Mouse (Mus musculus) cerebellum, postnatal 4 days (tissue): ENCODE measurements around the gene Stac3.

Source experiments
- DNase-seq, 2 experiments: peaks; one replicate each; pipeline ENCODE4 v3.0.0; 2022; ENCODE audit warnings: low spot score in 2 of 2, mixed read lengths in 1 of 2

The Stac3 gene

DNA sequence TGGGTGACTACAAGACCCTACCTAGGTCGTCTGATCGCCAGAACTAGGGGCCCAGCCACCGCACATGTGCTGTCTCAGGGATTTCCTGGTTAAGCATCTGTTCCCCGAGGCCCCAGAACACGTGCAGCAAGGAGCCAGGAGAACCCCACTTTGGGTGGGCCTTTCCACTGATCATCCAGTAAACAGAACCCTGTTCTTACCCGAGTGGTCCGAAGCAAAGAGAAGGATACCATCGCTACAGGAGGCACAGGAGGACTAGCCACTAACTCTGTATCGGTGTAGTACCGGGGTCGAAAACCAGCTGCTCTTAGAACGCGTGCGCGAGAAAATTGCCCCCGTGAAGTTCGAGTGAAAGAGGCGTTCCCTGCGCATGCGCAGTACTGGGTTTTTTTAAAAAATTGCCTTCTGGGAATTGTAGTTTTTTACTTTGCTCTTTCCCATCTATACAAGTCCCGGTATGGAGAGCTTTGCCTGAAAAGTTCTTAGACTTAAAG is 20.6 kb downstream of the Stac3 start, which contains the start of gene Shmt2:
Gene Shmt2 (minus strand): TSS at position 357 of the 494 bp plus-strand sequence.
- peak; percentile 64 to 85 for DNase-seq

DNA sequence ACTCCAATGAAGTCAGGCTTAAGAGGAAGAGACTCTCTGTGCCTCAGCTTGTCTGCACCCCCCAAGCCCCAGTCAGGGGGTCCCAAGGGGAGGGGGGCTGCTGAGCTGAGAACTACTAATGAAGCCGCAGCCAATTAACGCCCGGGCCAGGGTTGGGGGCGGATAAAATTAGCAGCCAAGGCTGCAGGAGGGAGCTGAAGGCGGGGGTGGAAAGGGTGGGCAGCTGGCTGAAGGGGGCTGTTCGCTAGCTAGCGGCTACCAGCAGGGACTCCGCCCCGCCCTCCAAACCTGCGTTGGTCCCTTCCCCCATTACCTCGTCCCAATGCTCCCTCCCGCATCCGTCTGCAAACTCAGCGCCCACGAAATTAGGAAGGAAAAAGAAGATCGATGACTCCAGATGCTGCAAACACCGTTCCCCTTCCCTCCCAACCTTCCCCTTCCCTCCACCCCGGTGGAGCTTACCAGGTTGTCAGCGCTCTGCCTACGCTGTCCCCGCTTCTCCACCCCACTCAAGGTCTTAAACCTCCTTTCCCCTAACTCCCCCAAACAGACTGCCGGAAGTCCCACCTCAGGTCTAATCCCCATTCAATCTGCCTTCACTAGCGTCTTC is 23.3 kb downstream of the Stac3 start:
- no peak for DNase-seq

DNA sequence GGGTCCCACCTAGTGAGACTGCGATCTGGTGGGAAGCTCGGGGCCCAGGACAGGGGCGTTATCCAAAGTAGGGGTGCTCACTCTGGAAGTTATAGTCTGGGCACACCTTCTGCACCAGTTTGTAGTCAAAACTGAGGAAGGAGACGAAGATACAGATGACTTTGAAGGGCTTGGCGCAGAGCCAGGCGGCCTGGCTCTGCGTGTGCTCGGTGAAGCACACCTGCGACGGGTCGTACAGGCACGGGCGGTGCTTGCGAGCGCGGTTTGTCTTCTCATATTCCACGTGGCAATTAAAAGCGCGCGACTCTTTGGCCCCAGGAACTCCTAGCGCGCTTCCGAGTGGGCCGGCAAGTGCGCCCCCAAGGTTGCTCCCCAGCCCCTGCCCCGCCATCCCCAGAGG is 24.6 kb downstream of the Stac3 start:
- no peak for DNase-seq

DNA sequence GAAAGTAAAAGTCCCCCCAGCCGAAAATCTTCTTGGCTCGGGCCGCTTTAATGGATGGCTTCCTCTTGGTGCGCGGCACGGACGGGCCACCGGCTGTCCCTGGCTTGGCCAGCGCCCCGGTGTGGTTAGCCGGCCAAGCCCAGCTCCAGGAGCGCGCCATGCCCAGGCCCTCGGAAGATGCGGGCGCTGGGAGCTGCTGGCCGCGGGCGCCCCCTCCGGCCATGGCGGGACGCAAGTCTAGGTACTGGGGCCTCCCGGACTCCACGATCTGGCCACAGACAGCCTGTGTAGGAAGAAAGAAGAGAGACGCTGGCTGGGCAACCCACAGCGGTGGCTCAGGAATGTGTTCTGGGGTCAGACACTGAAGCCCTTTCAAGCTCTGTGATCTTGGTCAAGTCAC is 25.2 kb downstream of the Stac3 start:
- DNase-seq = peak in 1 of 2 experiments; percentile 78

DNA sequence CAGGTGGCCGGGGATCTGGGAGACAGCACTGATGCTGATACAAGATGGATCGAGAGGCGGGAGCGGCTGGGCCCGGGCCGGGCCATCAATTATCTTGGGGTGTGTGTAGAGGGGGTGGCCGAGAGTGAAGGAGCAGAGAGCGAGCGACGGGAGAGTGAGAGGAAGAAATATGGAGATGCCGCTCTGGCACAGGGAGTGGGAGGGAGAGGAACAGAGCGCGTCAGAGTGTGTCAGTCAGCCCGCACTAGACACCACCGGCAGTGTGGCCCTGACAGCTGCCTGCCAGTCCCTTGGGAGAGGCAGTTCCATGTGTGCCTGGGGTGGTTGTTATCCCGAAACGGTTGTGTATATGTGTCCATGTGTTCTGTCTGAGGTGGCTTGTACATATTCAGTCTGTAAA is 26.0 kb downstream of the Stac3 start:
- no peak for DNase-seq

DNA sequence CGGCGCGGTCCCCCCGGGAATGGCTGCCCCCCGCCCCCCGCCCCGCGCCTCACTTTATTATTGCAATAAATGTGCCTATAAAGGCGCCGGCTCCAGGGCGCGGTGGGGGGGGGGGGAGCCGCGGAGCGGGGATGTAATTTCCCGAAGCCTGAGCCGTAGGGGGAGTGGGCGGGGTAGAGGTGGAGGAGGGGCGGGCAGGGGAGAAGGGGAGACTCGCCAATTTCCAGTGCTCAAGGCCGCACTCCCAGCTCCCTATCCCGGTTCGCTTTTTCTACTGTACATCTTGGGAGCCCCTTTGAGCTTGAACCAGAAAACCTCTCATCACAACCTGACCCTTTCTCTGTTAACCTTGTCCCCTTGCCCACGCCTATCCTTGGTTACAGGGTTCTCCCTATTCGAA is 29.5 kb downstream of the Stac3 start:
- DNase-seq = no peak

DNA sequence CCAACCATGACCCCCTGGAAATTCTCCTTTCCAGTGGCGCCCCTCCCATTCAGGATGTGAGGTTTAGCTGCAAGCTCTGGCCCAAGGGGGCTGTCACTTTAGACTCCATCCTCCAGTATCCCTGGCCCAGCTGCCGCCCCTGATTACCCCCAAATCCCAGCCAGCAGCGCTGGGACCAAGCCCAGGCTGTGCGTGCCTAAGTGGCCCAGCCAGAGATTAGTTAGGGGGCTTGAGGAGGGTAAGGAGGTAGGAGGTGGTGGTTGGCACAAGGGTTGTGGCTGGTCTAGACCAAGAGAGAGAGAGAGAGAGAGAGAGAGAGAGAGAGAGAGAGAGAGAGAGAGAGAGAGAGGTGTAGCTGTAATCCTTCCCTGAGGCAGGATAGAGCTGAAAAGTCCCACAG is 30.1 kb downstream of the Stac3 start:
- no peak for DNase-seq

DNA sequence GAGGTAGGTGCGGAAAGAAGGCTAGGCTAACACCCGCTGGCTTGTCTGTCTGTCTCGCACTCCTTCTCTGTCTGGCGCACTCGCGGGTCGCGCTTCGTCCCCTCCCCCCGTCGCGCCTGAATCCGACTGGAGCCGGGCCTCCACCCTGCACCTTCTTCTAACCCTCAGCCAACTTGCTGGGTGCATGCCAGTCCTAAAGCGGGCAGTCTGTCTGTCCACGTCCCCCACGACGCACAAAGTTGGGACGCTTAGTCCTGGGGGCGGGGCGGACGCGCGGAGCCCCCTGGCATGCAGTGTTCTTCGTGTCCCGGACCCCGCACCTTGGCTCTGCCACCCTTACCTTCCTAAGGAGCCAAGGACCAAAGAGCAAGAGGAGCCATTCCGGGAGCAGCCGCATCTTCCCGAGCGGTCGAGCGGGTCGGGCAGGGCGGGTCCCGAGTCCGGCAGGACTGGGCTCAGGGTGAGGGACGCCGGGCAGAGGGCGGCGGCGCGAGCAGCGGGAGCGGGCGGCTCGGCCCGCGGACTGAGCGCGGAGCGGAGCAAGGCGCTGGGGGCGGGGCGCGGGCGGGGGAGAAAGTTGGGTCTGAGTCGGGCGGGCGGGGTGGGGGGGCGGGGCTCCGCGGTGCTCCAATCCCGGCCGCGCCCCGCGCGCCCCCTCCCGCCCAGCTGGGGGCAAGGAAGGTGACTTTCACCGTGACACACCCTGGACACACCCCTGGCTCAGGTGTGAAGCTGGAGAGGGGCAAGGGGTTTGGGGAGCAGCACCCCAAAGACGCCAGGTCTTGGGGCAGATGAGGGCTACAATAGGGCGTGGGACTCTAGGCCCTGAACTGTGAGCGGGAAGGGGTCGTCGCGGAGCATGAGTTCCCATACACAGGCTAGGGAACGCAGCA is 32.8 kb downstream of the Stac3 start, which contains the start of gene Nxph4:
Gene Nxph4 (minus strand): TSS at position 524 of the 893 bp plus-strand sequence.
- no peak for DNase-seq

DNA sequence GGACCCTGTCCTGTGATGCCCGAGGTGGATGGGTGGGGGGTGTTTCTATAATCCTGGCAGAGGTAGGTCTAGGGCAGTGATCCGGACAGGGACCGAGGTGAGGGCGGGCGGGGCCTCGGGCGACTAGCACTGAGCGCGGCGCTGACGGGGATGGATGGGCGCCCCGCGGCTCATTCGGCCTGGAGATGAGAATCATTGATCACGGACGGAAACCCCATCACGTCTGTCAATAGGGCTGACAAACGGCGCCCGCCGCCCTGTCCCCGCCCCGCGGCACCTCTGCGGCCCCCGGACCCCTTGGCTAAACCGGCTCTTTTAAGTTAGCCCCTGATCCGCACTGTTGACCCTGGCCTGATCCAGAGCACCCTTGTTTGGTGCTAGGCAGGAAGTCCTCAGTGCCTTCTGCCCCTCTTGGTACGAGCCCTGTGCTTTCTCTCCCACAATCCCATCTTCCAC is 33.5 kb downstream of the Stac3 start:
- no peak for DNase-seq

DNA sequence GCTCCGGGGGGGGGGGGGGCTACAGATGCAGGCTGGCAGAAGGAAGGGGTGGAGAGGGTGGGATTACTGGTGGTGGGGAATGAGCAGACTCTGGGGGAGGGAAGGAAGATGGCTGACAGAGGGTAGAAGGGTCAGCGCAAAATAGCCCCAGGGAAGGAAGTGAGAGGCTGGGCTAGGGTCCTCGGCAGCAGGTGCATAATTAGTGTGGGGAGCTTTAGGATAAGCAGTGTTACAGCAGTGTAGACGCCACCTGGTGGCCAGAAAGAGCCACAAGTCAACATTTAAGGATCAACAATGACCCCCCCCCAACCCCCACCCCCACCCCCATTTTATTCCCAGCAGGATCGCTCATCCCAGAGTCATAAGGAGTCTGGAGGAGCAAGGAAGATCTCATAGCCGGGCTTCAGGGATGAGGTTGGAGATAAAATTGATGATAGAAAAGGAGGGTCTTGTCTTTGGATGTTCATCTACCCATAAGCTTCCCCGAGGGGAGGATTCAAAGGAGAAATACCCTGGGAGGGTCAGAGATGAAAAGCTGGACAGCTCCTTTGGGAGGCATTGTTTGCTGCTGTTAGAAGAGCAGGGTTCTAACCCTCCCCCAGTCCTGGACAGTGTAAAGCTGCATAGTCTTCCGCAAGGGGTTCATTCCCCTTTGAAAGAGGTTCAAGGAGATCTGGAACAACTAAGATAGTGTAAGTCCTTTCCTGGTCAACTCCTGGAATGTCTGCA is 35.3 kb downstream of the Stac3 start:
- peak in 1 of 2 experiments; percentile 56 for DNase-seq

DNA sequence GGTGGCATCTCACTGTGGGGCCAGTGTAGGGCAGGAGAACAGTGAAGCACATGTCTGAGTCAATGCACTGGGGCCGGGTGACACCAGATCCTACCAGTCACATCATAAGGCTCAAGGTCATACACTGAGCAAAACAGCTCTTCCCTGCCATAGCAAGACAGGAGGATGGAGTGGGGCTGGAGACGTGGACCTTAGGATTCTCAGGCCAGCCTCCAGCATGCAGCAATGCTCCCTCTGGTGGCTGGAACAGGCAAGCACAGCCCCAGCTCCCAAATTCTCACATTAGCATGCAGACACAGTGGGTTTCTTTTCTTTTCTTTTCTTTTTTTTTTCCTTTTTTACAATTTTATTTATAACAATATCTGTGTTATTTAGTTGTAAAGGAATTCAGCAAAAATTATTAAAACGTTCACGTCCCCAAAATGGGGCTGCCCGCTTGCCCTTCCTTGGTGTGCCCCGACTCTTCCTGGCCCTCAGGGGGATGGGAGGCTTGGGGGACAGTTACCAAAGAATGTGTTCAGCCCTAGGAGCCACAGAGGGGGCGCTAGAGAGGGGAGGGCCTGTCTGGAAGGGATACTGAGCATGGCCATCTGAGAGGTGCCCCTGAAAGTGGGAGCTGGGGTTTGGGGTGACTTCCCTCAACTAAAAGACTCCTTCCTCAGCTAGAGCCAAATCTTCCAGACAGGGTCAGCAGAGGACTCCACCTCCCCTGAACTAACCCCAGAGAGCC is 36.5 kb downstream of the Stac3 start:
- DNase-seq = peak; percentile 74 to 91

DNA sequence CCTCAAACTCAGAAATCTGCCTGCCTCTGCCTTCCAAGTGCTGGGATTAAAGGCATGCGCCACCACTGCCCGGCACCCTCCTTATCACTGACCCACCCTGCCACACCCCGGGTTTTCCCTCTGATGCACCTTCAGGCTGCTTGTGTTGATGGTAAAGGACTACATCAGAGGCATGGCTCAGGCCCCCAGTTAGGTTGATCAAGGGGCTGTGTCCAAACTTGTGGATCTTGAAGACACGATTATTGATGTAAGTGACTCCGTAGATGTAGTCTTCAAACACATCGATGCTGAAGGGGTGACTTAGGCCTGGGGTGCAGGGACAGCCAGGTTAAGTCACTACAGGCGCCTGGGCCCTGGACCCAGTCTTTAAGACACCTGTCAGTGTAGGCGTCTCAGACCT is 40.0 kb downstream of the Stac3 start:
- DNase-seq = no peak

DNA sequence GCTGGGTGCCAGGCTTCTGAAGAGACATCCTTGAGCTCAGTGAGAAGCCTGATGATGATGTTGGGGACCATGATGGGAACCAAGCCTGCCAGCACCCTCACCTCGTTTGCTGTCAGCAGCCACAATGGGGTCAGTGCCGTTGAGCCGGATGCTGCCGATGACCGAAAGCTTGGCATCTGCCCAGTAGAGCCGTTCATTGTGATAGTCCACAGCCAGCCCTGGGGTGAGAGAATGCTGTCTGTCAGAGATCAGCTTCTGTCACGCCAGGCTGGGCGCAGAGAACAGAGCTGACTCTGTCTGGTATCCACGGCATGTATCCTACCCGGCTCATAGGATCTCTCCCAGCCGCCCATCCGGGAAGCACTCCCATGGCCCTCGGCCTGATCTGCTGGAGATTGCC is 40.6 kb downstream of the Stac3 start:
- DNase-seq = peak in 1 of 2 experiments; percentile 45

DNA sequence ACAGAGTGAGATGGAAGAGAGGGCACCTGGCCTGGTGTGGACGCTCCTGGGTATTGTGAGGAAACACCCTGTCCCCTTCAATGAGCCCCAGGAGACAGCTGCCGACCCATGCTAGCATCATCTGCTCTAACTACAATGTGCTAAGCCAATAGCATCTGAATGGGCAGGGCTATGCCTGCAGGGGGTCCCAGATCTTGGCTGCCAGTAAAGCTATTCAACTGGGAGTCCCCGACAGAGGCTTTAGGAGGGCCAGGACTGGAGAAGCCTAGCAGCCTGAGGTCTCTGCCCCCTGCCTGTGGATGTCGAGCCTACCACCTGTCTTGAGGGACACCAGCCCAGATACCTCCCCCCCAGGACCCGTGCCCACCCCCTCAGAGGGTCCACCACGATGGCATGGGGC is 41.2 kb downstream of the Stac3 start:
- no peak for DNase-seq

DNA sequence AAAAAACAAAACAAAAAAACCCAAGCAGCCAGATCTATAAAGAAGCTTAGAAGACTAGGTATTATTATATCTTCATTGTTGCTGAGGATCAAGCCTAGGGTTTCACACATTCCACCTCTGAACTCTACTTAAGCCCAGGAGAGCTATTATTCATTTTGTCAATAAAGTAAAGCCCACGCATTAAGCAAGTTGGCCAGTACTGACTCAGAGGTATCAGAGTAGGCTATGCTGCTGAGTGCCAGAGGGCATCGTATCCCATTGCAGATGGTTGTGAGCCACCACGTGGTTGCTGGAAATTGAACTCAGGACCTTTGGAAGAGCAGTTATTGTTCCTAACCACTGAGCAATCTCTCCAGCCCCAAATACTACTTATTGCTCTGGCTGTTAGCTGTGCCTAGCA is 42.4 kb downstream of the Stac3 start:
- no peak for DNase-seq

DNA sequence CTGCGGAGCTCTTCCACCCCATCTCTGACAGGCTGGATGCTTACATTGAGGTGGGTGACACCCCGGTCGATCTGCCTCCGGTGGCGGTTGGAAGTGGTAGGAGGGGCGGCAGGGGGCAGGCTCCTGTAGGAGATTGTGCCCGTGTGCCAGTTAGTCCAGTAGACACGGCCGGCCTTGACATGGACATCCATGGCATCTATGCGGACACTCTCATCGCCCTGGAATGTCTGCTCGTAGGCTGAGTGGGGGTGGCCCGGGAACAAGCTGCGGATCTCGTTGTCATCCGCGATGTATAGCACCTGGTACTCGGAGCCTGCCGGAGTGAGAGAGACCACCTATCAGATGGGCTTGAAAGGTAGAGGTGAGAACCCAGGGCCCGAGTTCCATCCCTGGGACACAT is 42.9 kb downstream of the Stac3 start:
- DNase-seq = no peak

DNA sequence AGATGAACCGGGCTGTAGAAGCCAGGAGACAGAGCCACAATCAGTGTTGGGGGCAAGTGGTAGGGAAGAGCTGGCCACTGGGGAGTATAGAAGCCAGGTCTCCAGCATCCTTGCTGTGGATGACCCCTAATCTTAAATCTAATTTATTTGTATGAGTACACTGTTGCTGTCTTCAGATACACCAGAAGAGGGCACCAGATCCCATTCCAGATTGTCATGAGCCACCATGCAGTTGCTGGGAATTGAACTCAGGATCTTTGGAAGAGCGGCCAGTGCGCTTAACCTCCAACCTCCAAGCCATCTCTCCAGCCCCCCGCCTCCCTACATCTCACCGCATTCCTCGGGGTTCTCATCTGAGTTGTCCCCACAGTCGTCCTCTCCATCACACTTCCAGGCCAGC is 45.0 kb downstream of the Stac3 start:
- DNase-seq = no peak

DNA sequence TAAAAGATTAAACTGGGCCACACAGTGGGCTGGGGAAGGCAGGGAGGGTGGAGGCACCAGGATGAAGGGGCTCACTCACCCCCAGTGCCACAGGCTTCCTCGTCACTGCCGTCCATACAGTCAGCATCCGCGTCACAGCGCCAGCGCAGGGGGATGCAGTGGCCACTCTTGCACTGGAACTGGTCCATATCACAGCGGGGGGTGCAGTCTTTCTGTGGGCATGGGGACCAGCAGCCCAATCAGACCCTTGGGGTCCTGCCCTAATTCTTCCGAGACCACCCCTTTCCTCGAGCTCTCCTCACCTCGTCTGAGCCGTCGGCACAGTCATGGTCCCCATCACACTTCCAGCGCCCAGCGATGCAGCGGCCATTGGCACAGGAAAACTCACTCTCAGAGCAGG is 46.8 kb downstream of the Stac3 start:
- DNase-seq = no peak

DNA sequence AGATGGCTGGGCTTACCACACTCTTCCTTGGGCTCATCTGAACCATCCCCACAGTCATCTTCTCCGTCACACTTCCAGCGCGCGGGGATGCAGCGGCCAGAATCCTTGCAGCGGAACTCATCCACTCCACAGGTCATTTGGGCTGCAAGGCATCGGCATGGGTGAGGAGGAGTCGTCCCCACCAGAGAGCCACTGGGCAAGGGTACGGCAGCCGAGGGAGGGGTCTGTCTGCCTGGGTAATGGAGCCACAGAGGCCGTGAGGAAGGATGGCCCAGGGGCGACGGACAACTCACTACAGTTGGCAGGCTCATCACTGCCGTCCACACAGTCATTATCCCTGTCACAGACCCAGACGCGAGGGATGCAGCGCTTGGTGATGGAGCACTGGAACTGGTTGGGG is 48.4 kb downstream of the Stac3 start:
- DNase-seq = no peak

DNA sequence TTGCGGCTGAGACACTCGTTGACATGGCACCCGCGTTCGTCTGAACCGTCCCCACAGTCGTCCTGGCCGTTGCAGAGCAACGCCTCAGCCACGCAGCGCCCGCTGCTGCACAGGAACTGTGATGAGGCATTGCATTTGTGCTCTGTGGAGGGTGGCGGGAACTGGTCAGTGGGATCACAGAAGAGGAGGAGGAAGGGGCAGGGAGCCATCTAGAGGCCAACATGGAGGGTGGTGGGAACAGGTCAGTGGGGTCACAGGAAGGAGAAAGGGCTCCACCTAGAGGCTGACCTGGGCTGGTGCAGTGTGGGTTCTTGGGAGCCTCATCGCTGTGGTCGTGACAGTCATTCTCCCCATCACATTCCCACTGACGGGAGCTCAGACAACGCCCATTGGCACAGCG is 54.2 kb downstream of the Stac3 start:
- DNase-seq = peak in 1 of 2 experiments; percentile 70

DNA sequence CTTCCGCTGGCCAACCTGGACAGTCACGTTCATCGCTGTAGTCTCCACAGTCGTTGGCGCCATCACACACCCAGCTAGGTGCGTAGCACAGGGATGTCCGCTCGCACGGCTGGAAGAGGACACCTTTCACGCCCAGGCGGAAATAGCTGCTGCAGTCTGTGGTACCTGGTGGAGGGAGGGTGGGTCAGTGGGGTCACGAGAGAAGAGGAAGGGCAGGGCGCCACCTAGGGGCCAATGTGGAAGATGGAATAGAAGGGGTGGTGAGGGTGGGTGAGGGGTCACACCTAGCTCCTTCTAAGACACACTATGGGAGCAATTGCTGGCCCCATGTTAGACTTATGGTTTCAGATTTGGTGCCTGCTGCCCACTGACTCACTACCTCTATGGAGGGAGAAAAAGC is 55.9 kb downstream of the Stac3 start:
- no peak for DNase-seq
